Mouse (Mus musculus) intestine, embryonic 16.5 days (tissue): ENCODE measurements around the gene Lpar5. TPM values are rescaled to one million over a fixed set of nuclear protein-coding genes. Genes with fewer than 3 reads are reported as not detected.
A peak's percentile ranks its signal among the peaks of the same experiment; 100 is the strongest.

Experiments used
- ATAC-seq: fragments of 200-750 bp; cut with Nextera tagmentation; 2 replicates; pipeline ENCODE4 v1.8.0; 2017; ENCODE audit warnings: moderate TSS enrichment, moderate library complexity
- H3K27ac ChIP-seq: fragments of 300-500 bp; sonication (generic); 2 replicates; pipeline ENCODE4 v1.5.1; 2014; ENCODE audit warnings: mild to moderate bottlenecking, low read length
- H3K27me3 ChIP-seq: fragments of 300-500 bp; sonication (generic); replicated peaks from 2 replicates; pipeline ENCODE4 v1.6.1; 2014; ENCODE audit warnings: low read length, control low read depth, mixed read lengths; ENCODE audit not compliant: control insufficient read depth, insufficient read depth
- H3K36me3 ChIP-seq: fragments of 300-500 bp; sonication (generic); 2 replicates; pipeline ENCODE4 v1.6.1; 2014; ENCODE audit warnings: low read length, control low read depth; ENCODE audit not compliant: control insufficient read depth, insufficient read depth
- H3K4me1 ChIP-seq: fragments of 300-500 bp; sonication (generic); 2 replicates; pipeline ENCODE4 v1.6.1; 2014; ENCODE audit warnings: low read length, control low read depth, mixed read lengths; ENCODE audit not compliant: control insufficient read depth, insufficient read depth
- H3K4me2 ChIP-seq: fragments of 300-500 bp; sonication (generic); 2 replicates; pipeline ENCODE4 v1.6.1; 2014; ENCODE audit warnings: low read depth, low read length, control low read depth
- H3K4me3 ChIP-seq: fragments of 300-500 bp; sonication (generic); 2 replicates; pipeline ENCODE4 v1.5.1; 2014; ENCODE audit warnings: mild to moderate bottlenecking, low read length
- H3K9ac ChIP-seq: fragments of 300-500 bp; sonication (generic); 2 replicates; pipeline ENCODE4 v1.6.1; 2014; ENCODE audit warnings: low read depth, low read length
- H3K9me3 ChIP-seq: fragments of 300-500 bp; sonication (generic); 2 replicates; pipeline ENCODE4 v1.6.1; 2016; ENCODE audit warnings: low read length, control low read depth; ENCODE audit not compliant: control insufficient read depth
- WGBS: fragments of 180-500 bp; shearing (Covaris S2); extraction: QIAGEN DNeasy Blood & Tissue Kit; methylation state at CpG from one replicate; pipeline ENCODE4 v1.1.7; 2014; 5-methylcytosine and 5-hydroxymethylcytosine counted together
- microRNA-seq: library from miRNA; unstranded; fragments of <30 nt; microRNA quantifications from one replicate; pipeline ENCODE4, GENCODE M21; 2016
- polyA plus RNA-seq: library from polyadenylated mRNA; unstranded; fragments of >200 nt; fragmentation: Nextera tagmentation; extraction: Ambion mirVana; gene quantifications from 2 replicates; pipeline ENCODE4 v1.2.1, GENCODE M21; 2015

The Lpar5 gene
- polyA plus RNA-seq, 1 experiment from 2014 or later = 9.7 TPM

GRCm38 (mm10) chr6:125129710-125130402, 62.1 kb downstream of the Lpar5 start:
- no peaks in the 10 kb centered on the region for H3K9me3 ChIP-seq
- H3K4me3 ChIP-seq = no peak overlapping the region
- WGBS = 87% methylated on average over 20 of the region's 20 CpGs
- ATAC-seq = no peak
- no peaks in the 10 kb centered on the region for H3K27me3 ChIP-seq
- peaks cover 21% of the 10 kb centered on the region for H3K36me3 ChIP-seq
- H3K9ac ChIP-seq = no peak overlapping the region
- no peak overlapping the region for H3K4me2 ChIP-seq
- H3K4me1 ChIP-seq = peaks cover 9% of the 10 kb centered on the region
- no peak overlapping the region for H3K27ac ChIP-seq

- WGBS = under 1% methylated on average over 66 of the region's 66 CpGs
- Histone ChIP-seq H3K36me3 (peaks cover 21% of the 10 kb centered on the region), H3K9me3 (no peaks in the 10 kb centered on the region), H3K4me2 (peak within 1 kb of the TSS; percentile 76), H3K4me1 (peaks cover 9% of the 10 kb centered on the region), H3K9ac (peak within 1 kb of the TSS; percentile 80), H3K27me3 (no peaks in the 10 kb centered on the region), H3K4me3 (peak within 1 kb of the TSS; percentile 96), H3K27ac (peak within 1 kb of the TSS; percentile 88)
- peak; percentile 95 for ATAC-seq
Measured at GRCm38 (mm10) chr6:125131302-125132156, 63.8 kb downstream of the Lpar5 start, which contains the start of gene Nop2. Nop2 (plus strand) TSS chr6:125131909.

Small RNA genes within 50 kb of the gene (microRNA-seq; reads per million reads assigned to microRNA genes)
- not detected for gene Mir7045

Other genes with a start within 250 kb of the Lpar5 start
- 106 and 117 TPM in 2 replicates for gene Usp5, start 238.4 kb upstream of the Lpar5 start, polyA plus RNA-seq
- gene Cdca3, start 238.4 kb upstream of the Lpar5 start, polyA plus RNA-seq = 153 and 183 TPM in 2 replicates
- gene Gnb3, start 227.6 kb upstream of the Lpar5 start, polyA plus RNA-seq = 0.70 and 1.7 TPM in 2 replicates
- 5.6 and 7.2 TPM in 2 replicates for gene P3h3, start 210.2 kb upstream of the Lpar5 start, polyA plus RNA-seq
- 0.75 and 0.77 TPM in 2 replicates for gene Gpr162, start 203.9 kb upstream of the Lpar5 start, polyA plus RNA-seq
- 0.44 and 0.70 TPM in 2 replicates for gene Cd4, start 179.7 kb upstream of the Lpar5 start, polyA plus RNA-seq
- 1.9 TPM in 2 replicates for gene Lag3, start 156.2 kb upstream of the Lpar5 start, polyA plus RNA-seq
- 87.8 and 173 TPM in 2 replicates for gene Ptms, start 147.8 kb upstream of the Lpar5 start, polyA plus RNA-seq
- gene Mlf2, start 136.5 kb upstream of the Lpar5 start, polyA plus RNA-seq = 296 and 299 TPM in 2 replicates
- 170 and 176 TPM in 2 replicates for gene Cops7a, start 102.4 kb upstream of the Lpar5 start, polyA plus RNA-seq
- 1.9 and 2.0 TPM in 2 replicates for gene Pianp, start 71.2 kb upstream of the Lpar5 start, polyA plus RNA-seq
- 8.9 and 10.3 TPM in 2 replicates for gene Zfp384, start 58.8 kb upstream of the Lpar5 start, polyA plus RNA-seq
- 96.0 and 105 TPM in 2 replicates for gene Ing4, start 28.2 kb upstream of the Lpar5 start, polyA plus RNA-seq
- gene Acrbp, start 18.2 kb upstream of the Lpar5 start, polyA plus RNA-seq = 9.8 and 10.6 TPM in 2 replicates
- gene Chd4, start 28.1 kb downstream of the Lpar5 start, polyA plus RNA-seq = 41.3 and 44.8 TPM in 2 replicates
- 59.5 and 66.8 TPM in 2 replicates for gene Nop2, start 64.0 kb downstream of the Lpar5 start, polyA plus RNA-seq
- 4.5 and 5.3 TPM in 2 replicates for gene Iffo1, start 77.3 kb downstream of the Lpar5 start, polyA plus RNA-seq
- gene Gapdh, start 98.5 kb downstream of the Lpar5 start, polyA plus RNA-seq = 2,256 and 2,328 TPM in 2 replicates
- 67.8 and 78.0 TPM in 2 replicates for gene Ncapd2, start 123.8 kb downstream of the Lpar5 start, polyA plus RNA-seq
- gene Mrpl51, start 123.9 kb downstream of the Lpar5 start, polyA plus RNA-seq = 267 and 284 TPM in 2 replicates
- 5.0 and 5.9 TPM in 2 replicates for gene Vamp1, start 147.6 kb downstream of the Lpar5 start, polyA plus RNA-seq
- 13.3 and 14.4 TPM in 2 replicates for gene Tapbpl, start 163.9 kb downstream of the Lpar5 start, polyA plus RNA-seq
- gene Cd27, start 169.1 kb downstream of the Lpar5 start, polyA plus RNA-seq = 2.0 and 2.3 TPM in 2 replicates
- gene Tuba3a, start 218.1 kb downstream of the Lpar5 start, polyA plus RNA-seq = 0.09 and 0.17 TPM in 2 replicates
- gene Ltbr, start 246.0 kb downstream of the Lpar5 start, polyA plus RNA-seq = 106 and 107 TPM in 2 replicates